Mouse (Mus musculus): ENCODE results near the gene Babam2. TPM values are rescaled to one million over a fixed set of nuclear protein-coding genes. Genes with fewer than 3 reads are reported as not detected.

The Babam2 gene
- polyA plus RNA-seq, 1 experiment from 2014 or later = 45.6 TPM

GRCm38 (mm10) chr5:32015949-32016478 lies 318.5 kb downstream of the Babam2 start:
- Histone ChIP-seq H3K4me1 (replicated peaks) (peaks cover 17% of the 10 kb centered on the region), H3K9me3 (replicated peaks) (no peaks in the 10 kb centered on the region), H3K27ac (ENCODE audit: poor library complexity, severe bottlenecking) (no peak overlapping the region), H3K9ac (no peak overlapping the region), H3K36me3 (no peaks in the 10 kb centered on the region), H3K4me3 (no peak overlapping the region), H3K4me2 (no peak overlapping the region), H3K27me3 (replicated peaks) (no peaks in the 10 kb centered on the region)
- no peak for ATAC-seq (ENCODE audit: insufficient number of reproducible peaks, low FRiP score)
- WGBS = 59% methylated on average over 9 of the region's 9 CpGs

GRCm38 (mm10) chr5:32017686-32018085 lies 320.2 kb downstream of the Babam2 start:
- H3K4me3 ChIP-seq = no peak overlapping the region
- no peak overlapping the region for H3K4me2 ChIP-seq
- no peaks in the 10 kb centered on the region for H3K36me3 ChIP-seq
- H3K9me3 ChIP-seq (replicated peaks) = no peaks in the 10 kb centered on the region
- H3K27ac ChIP-seq (ENCODE audit: poor library complexity, severe bottlenecking) = 0 out of 2 replicates have a peak overlapping the region, but pooled peaks have one; percentile 23
- WGBS = 25% methylated on average over 3 of the region's 3 CpGs
- no peaks in the 10 kb centered on the region for H3K27me3 ChIP-seq (replicated peaks)
- ATAC-seq (ENCODE audit: insufficient number of reproducible peaks, low FRiP score) = no peak
- H3K4me1 ChIP-seq (replicated peaks) = peaks cover 17% of the 10 kb centered on the region
- no peak overlapping the region for H3K9ac ChIP-seq

GRCm38 (mm10) chr5:32018276-32018675 lies 320.8 kb downstream of the Babam2 start:
- WGBS = 75% methylated on average over 2 of the region's 2 CpGs
- Histone ChIP-seq H3K4me3 (no peak overlapping the region), H3K36me3 (no peaks in the 10 kb centered on the region), H3K4me1 (replicated peaks) (peaks cover 17% of the 10 kb centered on the region), H3K27me3 (replicated peaks) (no peaks in the 10 kb centered on the region), H3K27ac (ENCODE audit: poor library complexity, severe bottlenecking) (no peak overlapping the region), H3K9me3 (replicated peaks) (no peaks in the 10 kb centered on the region), H3K4me2 (no peak overlapping the region), H3K9ac (no peak overlapping the region)
- ATAC-seq (ENCODE audit: insufficient number of reproducible peaks, low FRiP score) = no peak

- Histone ChIP-seq H3K27me3 (replicated peaks) (no peaks in the 10 kb centered on the region), H3K36me3 (no peaks in the 10 kb centered on the region), H3K9ac (no peak overlapping the region), H3K4me2 (no peak overlapping the region), H3K9me3 (replicated peaks) (no peaks in the 10 kb centered on the region), H3K27ac (ENCODE audit: poor library complexity, severe bottlenecking) (no peak overlapping the region), H3K4me3 (no peak overlapping the region), H3K4me1 (replicated peaks) (peaks cover 23% of the 10 kb centered on the region)
- 74% methylated on average over 3 of the region's 3 CpGs for WGBS
- ATAC-seq (ENCODE audit: insufficient number of reproducible peaks, low FRiP score) = no peak
Measured at GRCm38 (mm10) chr5:32029834-32030433, 332.4 kb downstream of the Babam2 start.

GRCm38 (mm10) chr5:32033185-32033584 lies 335.7 kb downstream of the Babam2 start:
- H3K9ac ChIP-seq = no peak overlapping the region
- no peak overlapping the region for H3K4me3 ChIP-seq
- 10% methylated on average over 4 of the region's 4 CpGs for WGBS
- peaks cover 30% of the 10 kb centered on the region for H3K4me1 ChIP-seq (replicated peaks)
- no peaks in the 10 kb centered on the region for H3K36me3 ChIP-seq
- no peak overlapping the region for H3K4me2 ChIP-seq
- ATAC-seq (ENCODE audit: insufficient number of reproducible peaks, low FRiP score) = no peak
- H3K9me3 ChIP-seq (replicated peaks) = no peaks in the 10 kb centered on the region
- no peak overlapping the region for H3K27ac ChIP-seq (ENCODE audit: poor library complexity, severe bottlenecking)
- no peaks in the 10 kb centered on the region for H3K27me3 ChIP-seq (replicated peaks)

- no peak overlapping the region for H3K4me3 ChIP-seq
- H3K4me2 ChIP-seq = no peak overlapping the region
- H3K4me1 ChIP-seq (replicated peaks) = peaks cover 30% of the 10 kb centered on the region
- no peaks in the 10 kb centered on the region for H3K9me3 ChIP-seq (replicated peaks)
- H3K27ac ChIP-seq (ENCODE audit: poor library complexity, severe bottlenecking) = no peak overlapping the region
- no peak overlapping the region for H3K9ac ChIP-seq
- H3K27me3 ChIP-seq (replicated peaks) = no peaks in the 10 kb centered on the region
- no peak for ATAC-seq (ENCODE audit: insufficient number of reproducible peaks, low FRiP score)
- H3K36me3 ChIP-seq = no peaks in the 10 kb centered on the region
Measured at GRCm38 (mm10) chr5:32033621-32034020, 336.1 kb downstream of the Babam2 start.

GRCm38 (mm10) chr5:32034475-32035054 lies 337.1 kb downstream of the Babam2 start:
- Histone ChIP-seq H3K36me3 (no peaks in the 10 kb centered on the region), H3K9me3 (replicated peaks) (no peaks in the 10 kb centered on the region), H3K27ac (ENCODE audit: poor library complexity, severe bottlenecking) (no peak overlapping the region), H3K4me3 (no peak overlapping the region), H3K27me3 (replicated peaks) (no peaks in the 10 kb centered on the region), H3K9ac (no peak overlapping the region), H3K4me1 (replicated peaks) (peaks cover 30% of the 10 kb centered on the region), H3K4me2 (no peak overlapping the region)
- no peak for ATAC-seq (ENCODE audit: insufficient number of reproducible peaks, low FRiP score)
- WGBS = 72% methylated on average over 8 of the region's 8 CpGs

- WGBS = 51% methylated on average over 7 of the region's 7 CpGs
- ATAC-seq (ENCODE audit: insufficient number of reproducible peaks, low FRiP score) = no peak
- H3K9ac ChIP-seq = no peak overlapping the region
Measured at GRCm38 (mm10) chr5:32035721-32036320, 338.3 kb downstream of the Babam2 start.

GRCm38 (mm10) chr5:32036896-32037295 lies 339.4 kb downstream of the Babam2 start:
- ATAC-seq (ENCODE audit: insufficient number of reproducible peaks, low FRiP score) = no peak
- no peaks in the 10 kb centered on the region for H3K36me3 ChIP-seq
- no peak overlapping the region for H3K4me2 ChIP-seq
- no peak overlapping the region for H3K27ac ChIP-seq (ENCODE audit: poor library complexity, severe bottlenecking)
- H3K4me1 ChIP-seq (replicated peaks) = peaks cover 24% of the 10 kb centered on the region
- no peak overlapping the region for H3K4me3 ChIP-seq
- no peaks in the 10 kb centered on the region for H3K27me3 ChIP-seq (replicated peaks)
- no peak overlapping the region for H3K9ac ChIP-seq
- WGBS = 60% methylated on average over 2 of the region's 2 CpGs
- H3K9me3 ChIP-seq (replicated peaks) = no peaks in the 10 kb centered on the region

More at GRCm38 (mm10) chr5:32035721-32036320, 338.3 kb downstream of the Babam2 start:
- no peak overlapping the region; the same call in 1 of the 2 replicates for H3K27ac ChIP-seq (ENCODE audit: poor library complexity, severe bottlenecking)
- H3K9me3 ChIP-seq (replicated peaks) = no peaks in the 10 kb centered on the region
- no peak overlapping the region for H3K4me2 ChIP-seq
- no peaks in the 10 kb centered on the region for H3K27me3 ChIP-seq (replicated peaks)
- no peak overlapping the region for H3K4me3 ChIP-seq
- no peaks in the 10 kb centered on the region for H3K36me3 ChIP-seq
- H3K4me1 ChIP-seq (replicated peaks) = peaks cover 30% of the 10 kb centered on the region

GRCm38 (mm10) chr5:32037546-32037945 lies 340.1 kb downstream of the Babam2 start:
- ATAC-seq (ENCODE audit: insufficient number of reproducible peaks, low FRiP score) = no peak
- no peak overlapping the region for H3K4me3 ChIP-seq
- no peak overlapping the region for H3K4me2 ChIP-seq
- H3K36me3 ChIP-seq = no peaks in the 10 kb centered on the region
- 89% methylated on average over 4 of the region's 4 CpGs for WGBS
- no peak overlapping the region for H3K27ac ChIP-seq (ENCODE audit: poor library complexity, severe bottlenecking)
- no peaks in the 10 kb centered on the region for H3K27me3 ChIP-seq (replicated peaks)
- no peaks in the 10 kb centered on the region for H3K9me3 ChIP-seq (replicated peaks)
- H3K4me1 ChIP-seq (replicated peaks) = peaks cover 20% of the 10 kb centered on the region
- H3K9ac ChIP-seq = no peak overlapping the region

GRCm38 (mm10) chr5:32038994-32039393 lies 341.5 kb downstream of the Babam2 start:
- H3K9me3 ChIP-seq (replicated peaks) = no peaks in the 10 kb centered on the region
- no peak overlapping the region for H3K4me2 ChIP-seq
- peaks cover 13% of the 10 kb centered on the region for H3K4me1 ChIP-seq (replicated peaks)
- no peak overlapping the region for H3K9ac ChIP-seq
- no peak overlapping the region for H3K4me3 ChIP-seq
- no peak for ATAC-seq (ENCODE audit: insufficient number of reproducible peaks, low FRiP score)
- H3K27ac ChIP-seq (ENCODE audit: poor library complexity, severe bottlenecking) = no peak overlapping the region
- no peaks in the 10 kb centered on the region for H3K27me3 ChIP-seq (replicated peaks)
- H3K36me3 ChIP-seq = no peaks in the 10 kb centered on the region

Data from heart, embryonic 12.5 days (tissue).